Mouse (Mus musculus) forebrain, postnatal 0 days (tissue): ENCODE measurements around the gene Homer2. TPM values are rescaled to one million over a fixed set of nuclear protein-coding genes. Genes with fewer than 3 reads are reported as not detected.

ENCODE experiments used
- ATAC-seq: fragments of 200-750 bp; cut with Nextera tagmentation; 2 replicates; pipeline ENCODE4 v1.8.0; 2017; ENCODE audit warnings: mild to moderate bottlenecking, moderate library complexity
- DNase-seq: peaks from one replicate; pipeline ENCODE4 v3.0.0-alpha.2; 2015
- H3K27ac ChIP-seq: fragments of 300-500 bp; sonication (generic); 2 replicates; pipeline ENCODE4 v1.5.1; 2014; ENCODE audit warnings: low read depth, mild to moderate bottlenecking, antibody characterized with exemption, low read length, moderate library complexity, mixed read lengths
- H3K27me3 ChIP-seq: fragments of 300-500 bp; sonication (generic); 2 replicates; pipeline ENCODE4 v1.6.1; 2014; ENCODE audit warnings: mild to moderate bottlenecking, low read length, mixed read lengths; ENCODE audit not compliant: insufficient read depth
- H3K36me3 ChIP-seq: fragments of 300-500 bp; sonication (generic); 2 replicates; pipeline ENCODE4 v1.6.1; 2014; ENCODE audit warnings: mild to moderate bottlenecking, moderate library complexity; ENCODE audit not compliant: insufficient read depth
- H3K4me1 ChIP-seq: fragments of 300-500 bp; sonication (generic); 2 replicates; pipeline ENCODE4 v1.6.1; 2014; ENCODE audit warnings: antibody characterized with exemption; ENCODE audit not compliant: insufficient read depth
- H3K4me2 ChIP-seq: fragments of 300-500 bp; sonication (generic); 2 replicates; pipeline ENCODE4 v1.6.1; 2014; ENCODE audit warnings: low read depth, mild to moderate bottlenecking, moderate library complexity
- H3K4me3 ChIP-seq: fragments of 300-500 bp; sonication (generic); 2 replicates; pipeline ENCODE4 v1.5.1; 2014; ENCODE audit warnings: low read depth, low read length, mixed read lengths
- H3K9ac ChIP-seq: fragments of 300-500 bp; sonication (generic); 2 replicates; pipeline ENCODE4 v1.6.1; 2014; ENCODE audit warnings: mild to moderate bottlenecking
- H3K9me3 ChIP-seq: fragments of 300-500 bp; sonication (generic); 2 replicates; pipeline ENCODE4 v1.6.1; 2016; ENCODE audit warnings: low read length
- CTCF ChIP-seq: sonication (generic); IDR thresholded peaks from 2 replicates; pipeline ENCODE4 v1.5.1; 2016; ENCODE audit warnings: antibody characterized with exemption, control low read depth, low read depth
- WGBS: fragments of 180-500 bp; shearing (Covaris S2); extraction: QIAGEN DNeasy Blood & Tissue Kit; methylation state at CpG from one replicate; pipeline ENCODE4 v1.1.7; 2014; 5-methylcytosine and 5-hydroxymethylcytosine counted together
- polyA plus RNA-seq: library from polyadenylated mRNA; unstranded; fragments of >200 nt; fragmentation: Nextera tagmentation; extraction: Ambion mirVana; gene quantifications from 2 replicates; pipeline ENCODE4 v1.2.1, GENCODE M21; 2015
- total RNA-seq: library from RNA; depleted of rRNA; stranded (reverse); fragments of >200 nt; gene quantifications from 2 replicates; pipeline ENCODE4 v1.2.3, GENCODE M21; 2014

The Homer2 gene
- total and polyA plus RNA-seq, 2 experiments from 2014 or later: 27.9 to 28.8 TPM

GRCm38 (mm10) chr7:81626460-81626859 is 80.9 kb downstream of the Homer2 start:
- no peak for ATAC-seq
- no peaks in the 10 kb centered on the region for H3K36me3 ChIP-seq
- no peaks in the 10 kb centered on the region for H3K27me3 ChIP-seq
- no peaks in the 10 kb centered on the region for H3K9me3 ChIP-seq
- H3K27ac ChIP-seq: no peak overlapping the region
- no peak for DNase-seq
- no peak overlapping the region for H3K9ac ChIP-seq
- no peak overlapping the region for H3K4me3 ChIP-seq
- peak; percentile 53 for TF ChIP-seq CTCF
- no peak overlapping the region for H3K4me2 ChIP-seq
- WGBS: 94% methylated on average over 2 of the region's 2 CpGs
- H3K4me1 ChIP-seq: no peaks in the 10 kb centered on the region

GRCm38 (mm10) chr7:81623767-81624166 is 83.6 kb downstream of the Homer2 start:
- no peak overlapping the region for H3K4me3 ChIP-seq
- no peaks in the 10 kb centered on the region for H3K4me1 ChIP-seq
- H3K4me2 ChIP-seq: no peak overlapping the region
- H3K27ac ChIP-seq: no peak overlapping the region
- no peak for TF ChIP-seq CTCF
- no peaks in the 10 kb centered on the region for H3K9me3 ChIP-seq
- H3K27me3 ChIP-seq: no peaks in the 10 kb centered on the region
- no peaks in the 10 kb centered on the region for H3K36me3 ChIP-seq
- no peak overlapping the region for H3K9ac ChIP-seq
- ATAC-seq (no peak), DNase-seq (no peak)
- WGBS: 83% methylated on average over 6 of the region's 6 CpGs

GRCm38 (mm10) chr7:81622793-81623192 is 84.5 kb downstream of the Homer2 start:
- ATAC-seq (no peak), DNase-seq (no peak)
- no peaks in the 10 kb centered on the region for H3K9me3 ChIP-seq
- H3K27me3 ChIP-seq: no peaks in the 10 kb centered on the region
- H3K36me3 ChIP-seq: no peaks in the 10 kb centered on the region
- no peak for TF ChIP-seq CTCF
- no peaks in the 10 kb centered on the region for H3K4me1 ChIP-seq
- 75% methylated on average over 4 of the region's 4 CpGs for WGBS
- no peak overlapping the region for H3K4me3 ChIP-seq
- no peak overlapping the region for H3K4me2 ChIP-seq
- no peak overlapping the region for H3K27ac ChIP-seq
- no peak overlapping the region for H3K9ac ChIP-seq

GRCm38 (mm10) chr7:81615031-81615430 is 92.3 kb downstream of the Homer2 start:
- Histone ChIP-seq H3K9me3 (no peaks in the 10 kb centered on the region), H3K27me3 (no peaks in the 10 kb centered on the region), H3K4me2 (no peak overlapping the region), H3K27ac (no peak overlapping the region), H3K4me3 (no peak overlapping the region), H3K9ac (no peak overlapping the region), H3K36me3 (no peaks in the 10 kb centered on the region), H3K4me1 (no peaks in the 10 kb centered on the region)
- no peak for TF ChIP-seq CTCF
- ATAC-seq (no peak), DNase-seq (no peak)
- 74% methylated on average over 9 of the region's 9 CpGs for WGBS

GRCm38 (mm10) chr7:81612856-81613635 is 94.3 kb downstream of the Homer2 start:
- DNase-seq (peak; percentile 9), ATAC-seq (no peak)
- 87% methylated on average over 13 of the region's 13 CpGs for WGBS
- H3K9ac ChIP-seq: no peak overlapping the region
- H3K4me1 ChIP-seq: no peaks in the 10 kb centered on the region
- H3K27me3 ChIP-seq: no peaks in the 10 kb centered on the region
- no peak overlapping the region for H3K4me3 ChIP-seq
- H3K27ac ChIP-seq: no peak overlapping the region
- H3K4me2 ChIP-seq: no peak overlapping the region
- H3K36me3 ChIP-seq: peaks cover 6% of the 10 kb centered on the region; the same call in 1 of the 2 replicates
- no peaks in the 10 kb centered on the region for H3K9me3 ChIP-seq
- TF ChIP-seq CTCF: no peak

- Histone ChIP-seq H3K9ac (no peak overlapping the region), H3K4me3 (no peak overlapping the region), H3K27ac (no peak overlapping the region), H3K4me2 (no peak overlapping the region), H3K4me1 (no peaks in the 10 kb centered on the region), H3K27me3 (no peaks in the 10 kb centered on the region), H3K9me3 (no peaks in the 10 kb centered on the region), H3K36me3 (peaks cover 6% of the 10 kb centered on the region; the same call in 1 of the 2 replicates)
- DNase-seq: peak; percentile 10
- WGBS: 67% methylated on average over 18 of the region's 18 CpGs
- no peak for ATAC-seq
- peak; percentile 41 for TF ChIP-seq CTCF
These were observed 97.2 kb downstream of the Homer2 start for GRCm38 (mm10) chr7:81610125-81610524.

- Histone ChIP-seq H3K27ac (no peak overlapping the region), H3K9me3 (no peaks in the 10 kb centered on the region), H3K9ac (no peak overlapping the region), H3K4me3 (no peak overlapping the region), H3K27me3 (no peaks in the 10 kb centered on the region), H3K4me1 (no peaks in the 10 kb centered on the region), H3K4me2 (no peak overlapping the region), H3K36me3 (peaks cover 6% of the 10 kb centered on the region; the same call in 1 of the 2 replicates)
- ATAC-seq (no peak), DNase-seq (no peak)
- 55% methylated on average over 5 of the region's 5 CpGs for WGBS
- TF ChIP-seq CTCF: no peak
These were observed 100.9 kb downstream of the Homer2 start for GRCm38 (mm10) chr7:81606452-81606851.
